Mouse (Mus musculus): ENCODE data around the gene Prss45. TPM values are rescaled to one million over a fixed set of nuclear protein-coding genes. Genes with fewer than 3 reads are reported as not detected.

Prss45 gene
- polyA plus RNA-seq, 1 experiment from 2014 or later: not detected

GRCm38 (mm10) chr9:110874660-110875191 lies 40.3 kb downstream of the Prss45 start:
- H3K27ac ChIP-seq (ENCODE audit: low read length): no peak overlapping the region; the same call in none of the 2 replicates
- H3K36me3 ChIP-seq (ENCODE audit: control insufficient read depth, insufficient read depth, low read length): no peaks in the 10 kb centered on the region
- WGBS: 27% methylated on average over 3 of the region's 3 CpGs
- peaks cover 42% of the 10 kb centered on the region for H3K4me1 ChIP-seq (ENCODE audit: control insufficient read depth, insufficient read depth, low read length)
- ATAC-seq: no peak
- H3K9ac ChIP-seq (ENCODE audit: low read depth, low read length): peak overlapping the region; percentile 24; the same call in 1 of the 2 replicates
- H3K27me3 ChIP-seq (replicated peaks; ENCODE audit: control insufficient read depth, insufficient read depth, low read length): no peaks in the 10 kb centered on the region
- no peak overlapping the region for H3K4me3 ChIP-seq (ENCODE audit: low read length)
- H3K4me2 ChIP-seq (ENCODE audit: low read depth, low read length): no peak overlapping the region
- no peaks in the 10 kb centered on the region for H3K9me3 ChIP-seq (ENCODE audit: control insufficient read depth, low read length)

- H3K36me3 ChIP-seq (ENCODE audit: control insufficient read depth, insufficient read depth, low read length): no peaks in the 10 kb centered on the region
- peak overlapping the region; percentile 24; the same call in 1 of the 2 replicates for H3K9ac ChIP-seq (ENCODE audit: low read depth, low read length)
- H3K4me3 ChIP-seq (ENCODE audit: low read length): no peak overlapping the region
- H3K4me1 ChIP-seq (ENCODE audit: control insufficient read depth, insufficient read depth, low read length): peaks cover 44% of the 10 kb centered on the region
- H3K9me3 ChIP-seq (ENCODE audit: control insufficient read depth, low read length): no peaks in the 10 kb centered on the region
- peak overlapping the region; percentile 82 for H3K27ac ChIP-seq (ENCODE audit: low read length)
- no peak overlapping the region for H3K4me2 ChIP-seq (ENCODE audit: low read depth, low read length)
- peak; percentile 52 for ATAC-seq
- 21% methylated on average over 5 of the region's 6 CpGs for WGBS
- no peaks in the 10 kb centered on the region for H3K27me3 ChIP-seq (replicated peaks; ENCODE audit: control insufficient read depth, insufficient read depth, low read length)
Measured at GRCm38 (mm10) chr9:110875288-110875695, 40.9 kb downstream of the Prss45 start.

GRCm38 (mm10) chr9:110877353-110877752 lies 43.0 kb downstream of the Prss45 start:
- 0 out of 2 replicates have a peak, but pooled peaks have one; percentile 7 for ATAC-seq
- Histone ChIP-seq H3K36me3 (ENCODE audit: control insufficient read depth, insufficient read depth, low read length) (no peaks in the 10 kb centered on the region), H3K4me2 (ENCODE audit: low read depth, low read length) (no peak overlapping the region), H3K4me3 (ENCODE audit: low read length) (no peak overlapping the region), H3K9me3 (ENCODE audit: control insufficient read depth, low read length) (no peaks in the 10 kb centered on the region), H3K9ac (ENCODE audit: low read depth, low read length) (no peak overlapping the region), H3K27ac (ENCODE audit: low read length) (peak overlapping the region; percentile 57), H3K4me1 (ENCODE audit: control insufficient read depth, insufficient read depth, low read length) (peaks cover 40% of the 10 kb centered on the region), H3K27me3 (replicated peaks; ENCODE audit: control insufficient read depth, insufficient read depth, low read length) (no peaks in the 10 kb centered on the region)
- WGBS: 74% methylated on average over 1 of the region's 1 CpGs

GRCm38 (mm10) chr9:110877888-110878287 lies 43.5 kb downstream of the Prss45 start:
- H3K4me3 ChIP-seq (ENCODE audit: low read length): no peak overlapping the region
- no peaks in the 10 kb centered on the region for H3K36me3 ChIP-seq (ENCODE audit: control insufficient read depth, insufficient read depth, low read length)
- H3K27ac ChIP-seq (ENCODE audit: low read length): peak overlapping the region; percentile 57; the same call in 1 of the 2 replicates
- H3K9me3 ChIP-seq (ENCODE audit: control insufficient read depth, low read length): no peaks in the 10 kb centered on the region
- H3K4me1 ChIP-seq (ENCODE audit: control insufficient read depth, insufficient read depth, low read length): peaks cover 40% of the 10 kb centered on the region
- 87% methylated on average over 5 of the region's 5 CpGs for WGBS
- no peak for ATAC-seq
- no peaks in the 10 kb centered on the region for H3K27me3 ChIP-seq (replicated peaks; ENCODE audit: control insufficient read depth, insufficient read depth, low read length)
- no peak overlapping the region for H3K9ac ChIP-seq (ENCODE audit: low read depth, low read length)
- H3K4me2 ChIP-seq (ENCODE audit: low read depth, low read length): no peak overlapping the region

- Histone ChIP-seq H3K9me3 (ENCODE audit: control insufficient read depth, low read length) (no peaks in the 10 kb centered on the region), H3K4me1 (ENCODE audit: control insufficient read depth, insufficient read depth, low read length) (peaks cover 31% of the 10 kb centered on the region), H3K27me3 (replicated peaks; ENCODE audit: control insufficient read depth, insufficient read depth, low read length) (no peaks in the 10 kb centered on the region), H3K9ac (ENCODE audit: low read depth, low read length) (peak within 1 kb of the TSS; percentile 70), H3K27ac (ENCODE audit: low read length) (peak within 1 kb of the TSS; percentile 70), H3K4me2 (ENCODE audit: low read depth, low read length) (peak within 1 kb of the TSS; percentile 86), H3K36me3 (ENCODE audit: control insufficient read depth, insufficient read depth, low read length) (no peaks in the 10 kb centered on the region), H3K4me3 (ENCODE audit: low read length) (peak within 1 kb of the TSS; percentile 68)
- ATAC-seq: peak; percentile 21
- 17% methylated on average over 12 of the region's 12 CpGs for WGBS
Measured at GRCm38 (mm10) chr9:110879191-110879920, 45.0 kb downstream of the Prss45 start, which contains the start of gene Als2cl. TSS of gene Als2cl (plus strand) at chr9:110879870.

GRCm38 (mm10) chr9:110879998-110880561 lies 45.7 kb downstream of the Prss45 start, which contains the start of gene Tmie:
TSS of gene Tmie (minus strand) at chr9:110880113.
- H3K9ac ChIP-seq (ENCODE audit: low read depth, low read length): peak within 1 kb of the TSS; percentile 70
- no peaks in the 10 kb centered on the region for H3K36me3 ChIP-seq (ENCODE audit: control insufficient read depth, insufficient read depth, low read length)
- no peaks in the 10 kb centered on the region for H3K9me3 ChIP-seq (ENCODE audit: control insufficient read depth, low read length)
- peak within 1 kb of the TSS; percentile 68 for H3K4me3 ChIP-seq (ENCODE audit: low read length)
- no peaks in the 10 kb centered on the region for H3K27me3 ChIP-seq (replicated peaks; ENCODE audit: control insufficient read depth, insufficient read depth, low read length)
- peak within 1 kb of the TSS; percentile 86 for H3K4me2 ChIP-seq (ENCODE audit: low read depth, low read length)
- peaks cover 24% of the 10 kb centered on the region for H3K4me1 ChIP-seq (ENCODE audit: control insufficient read depth, insufficient read depth, low read length)
- ATAC-seq: peak; percentile 84
- under 1% methylated on average over 48 of the region's 57 CpGs for WGBS
- H3K27ac ChIP-seq (ENCODE audit: low read length): peak within 1 kb of the TSS; percentile 70

GRCm38 (mm10) chr9:110880772-110881171 lies 46.4 kb downstream of the Prss45 start:
- peak; percentile 34 for ATAC-seq
- no peaks in the 10 kb centered on the region for H3K9me3 ChIP-seq (ENCODE audit: control insufficient read depth, low read length)
- H3K4me1 ChIP-seq (ENCODE audit: control insufficient read depth, insufficient read depth, low read length): peaks cover 20% of the 10 kb centered on the region
- peak overlapping the region; percentile 70 for H3K9ac ChIP-seq (ENCODE audit: low read depth, low read length)
- H3K36me3 ChIP-seq (ENCODE audit: control insufficient read depth, insufficient read depth, low read length): no peaks in the 10 kb centered on the region
- peak overlapping the region; percentile 70 for H3K27ac ChIP-seq (ENCODE audit: low read length)
- 59% methylated on average over 4 of the region's 4 CpGs for WGBS
- peak overlapping the region; percentile 86 for H3K4me2 ChIP-seq (ENCODE audit: low read depth, low read length)
- peak overlapping the region; percentile 68 for H3K4me3 ChIP-seq (ENCODE audit: low read length)
- H3K27me3 ChIP-seq (replicated peaks; ENCODE audit: control insufficient read depth, insufficient read depth, low read length): no peaks in the 10 kb centered on the region

- no peak for ATAC-seq
- no peak overlapping the region; the same call in 1 of the 2 replicates for H3K4me2 ChIP-seq (ENCODE audit: low read depth, low read length)
- no peaks in the 10 kb centered on the region for H3K36me3 ChIP-seq (ENCODE audit: control insufficient read depth, insufficient read depth, low read length)
- H3K27me3 ChIP-seq (replicated peaks; ENCODE audit: control insufficient read depth, insufficient read depth, low read length): no peaks in the 10 kb centered on the region
- no peak overlapping the region for H3K4me3 ChIP-seq (ENCODE audit: low read length)
- no peak overlapping the region for H3K27ac ChIP-seq (ENCODE audit: low read length)
- WGBS: 69% methylated on average over 7 of the region's 7 CpGs
- peaks cover 20% of the 10 kb centered on the region for H3K4me1 ChIP-seq (ENCODE audit: control insufficient read depth, insufficient read depth, low read length)
- H3K9me3 ChIP-seq (ENCODE audit: control insufficient read depth, low read length): no peaks in the 10 kb centered on the region
- no peak overlapping the region for H3K9ac ChIP-seq (ENCODE audit: low read depth, low read length)
Measured at GRCm38 (mm10) chr9:110881953-110882352, 47.6 kb downstream of the Prss45 start.

All from intestine, embryonic 16.5 days (tissue).